Mouse (Mus musculus) left cerebral cortex, adult 2 months (tissue): ENCODE measurements at regions not wholly inside any gene's neighbourhood (a gene's known extent, or its start where the extent isn't known, plus 50 kb on each side); places are given as distances from the start of the nearest gene placed in this dataset.

Source experiments
- DNase-seq, 2 experiments: peaks; one replicate each; pipeline ENCODE4 v3.0.0; 2021 to 2022; ENCODE audit warnings: low spot score in 2 of 2, mixed read lengths in 1 of 2; ENCODE audit errors: extremely low spot score in 1 of 2
- H3K27ac ChIP-seq: fragments of 200-600 bp; 2 replicates; pipeline ENCODE4 v1.8.1; 2022
- H3K4me3 ChIP-seq: fragments of 200-600 bp; 2 replicates; pipeline ENCODE4 v1.8.1; 2022
- CTCF ChIP-seq: fragments of 200-600 bp; IDR thresholded peaks from 2 replicates; pipeline ENCODE4 v1.8.1; 2022; ENCODE audit warnings: antibody characterized with exemption, mild to moderate bottlenecking, moderate library complexity
- intact Hi-C: fragments of 180-260 bp; cut with DNase I; formaldehyde crosslinking; loops from one replicate; pipeline ENCODE4 v1.15.1; 2025

DNA sequence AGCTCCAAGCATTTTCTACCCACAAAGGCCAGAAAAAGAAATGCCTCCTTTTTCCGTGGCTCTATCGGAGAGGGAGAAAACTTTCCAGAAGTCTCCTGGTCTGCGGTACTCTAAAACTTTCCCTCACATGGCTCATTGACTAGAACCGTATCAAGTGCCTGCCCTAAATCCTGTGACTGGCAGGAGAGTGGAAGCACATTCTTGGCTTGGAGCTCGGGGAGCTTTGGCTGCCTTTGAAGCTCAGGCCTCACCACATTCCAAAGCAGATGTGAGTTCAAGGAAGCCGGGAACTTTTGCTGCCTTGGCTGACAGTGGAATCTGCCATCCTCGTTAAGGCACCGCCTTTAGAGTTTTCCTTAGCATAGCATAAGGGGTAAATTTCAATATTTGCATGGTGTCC, 125.1 kb downstream of the Evx1 start:
- no peak overlapping the region for H3K4me3 ChIP-seq
- no peak for DNase-seq
- no peak overlapping the region for H3K27ac ChIP-seq
- TF ChIP-seq CTCF: no peak
- intact Hi-C loops: no loop called here

DNA sequence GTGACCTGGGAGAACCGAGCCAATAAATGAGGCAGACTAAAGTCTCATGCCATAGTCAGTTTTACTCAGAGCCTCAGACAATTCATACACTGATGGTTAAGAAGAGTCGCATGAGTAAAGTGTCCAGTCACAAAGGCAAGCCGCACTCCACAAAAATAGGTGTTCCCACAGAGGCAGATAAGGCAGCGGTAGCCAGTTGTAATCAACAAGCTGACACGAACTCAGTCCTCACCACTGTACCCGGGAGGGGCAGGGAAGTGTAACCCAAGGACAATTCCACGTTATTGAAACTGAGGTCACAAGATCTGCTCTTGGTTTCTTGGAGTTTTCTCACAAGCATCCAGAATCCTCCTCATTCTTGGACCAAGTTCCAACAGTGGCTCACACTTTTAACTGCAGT, 125.9 kb downstream of the Evx1 start:
- Histone ChIP-seq H3K27ac (no peak overlapping the region), H3K4me3 (no peak overlapping the region)
- no peak for DNase-seq
- intact Hi-C loops: no loop called here
- no peak for TF ChIP-seq CTCF

DNA sequence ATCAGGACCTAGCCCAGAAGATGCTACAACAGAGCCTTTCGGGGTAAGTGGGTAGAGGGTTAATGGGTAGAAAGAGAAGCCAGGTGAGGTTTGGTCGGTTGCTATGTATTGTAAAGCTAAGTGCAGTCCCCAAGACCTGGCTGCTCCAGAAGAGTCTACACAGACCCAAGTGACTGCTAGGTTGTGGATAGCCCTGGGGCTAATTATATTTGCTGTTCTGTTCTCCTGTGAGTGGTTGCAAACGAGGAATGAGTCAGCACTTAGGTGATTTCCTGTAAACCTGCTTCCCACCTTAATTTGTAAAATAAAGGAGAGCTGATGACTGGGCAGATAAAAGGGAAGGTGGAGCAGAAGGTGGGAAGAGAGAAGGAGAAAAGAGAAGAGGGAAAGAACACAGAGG, 126.9 kb downstream of the Evx1 start:
- Histone ChIP-seq H3K4me3 (no peak overlapping the region), H3K27ac (no peak overlapping the region)
- DNase-seq: no peak
- no peak for TF ChIP-seq CTCF
- intact Hi-C loops: no loop called here

DNA sequence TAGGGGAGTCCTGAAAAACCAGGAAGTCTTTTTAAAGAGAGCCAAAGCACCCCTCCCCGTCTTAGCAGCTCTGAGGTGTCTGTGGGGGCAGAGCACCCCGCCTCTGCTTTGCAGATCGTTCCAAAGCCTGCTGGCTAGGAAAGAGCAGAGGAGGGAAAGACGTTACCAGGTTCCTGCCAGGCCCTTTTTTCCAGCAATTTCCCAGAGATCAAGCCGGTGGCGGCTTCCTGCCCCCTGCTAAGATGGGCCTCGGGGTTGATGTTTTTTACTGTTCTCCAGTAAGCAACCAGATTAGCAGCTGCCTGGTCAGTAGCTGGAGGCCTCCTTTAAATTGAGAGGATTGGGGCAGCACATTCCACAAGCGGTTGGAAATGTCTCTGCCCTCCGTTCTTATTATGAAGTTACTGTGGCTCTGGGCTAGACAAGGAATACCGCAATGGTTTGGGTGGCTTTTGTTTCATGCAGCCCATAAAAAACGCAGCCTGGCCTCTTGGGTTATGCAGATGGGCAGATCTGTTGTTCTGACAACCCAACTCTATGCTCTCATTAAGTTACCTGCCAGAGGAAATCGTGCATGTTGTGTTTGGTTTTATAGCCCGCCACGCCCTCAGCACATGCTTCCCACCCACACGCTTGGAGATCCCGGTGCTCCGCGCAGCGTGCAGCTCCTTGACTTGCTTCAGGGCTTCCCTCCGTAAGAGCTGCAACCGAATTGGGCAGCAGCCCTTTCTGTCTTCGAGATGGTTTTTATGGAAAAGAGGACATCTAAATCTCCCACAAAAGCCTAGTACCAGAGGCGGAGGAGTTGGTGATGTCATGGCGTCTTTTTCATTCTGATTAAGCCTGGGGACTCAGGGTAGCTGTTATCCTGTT, 130.1 kb downstream of the Evx1 start:
- intact Hi-C loops: no loop called here
- Histone ChIP-seq H3K4me3 (peak overlapping the region; percentile 33), H3K27ac (0 out of 2 replicates have a peak overlapping the region, but pooled peaks have one; percentile 13)
- peak; percentile 36 to 48 for DNase-seq
- TF ChIP-seq CTCF: no peak

DNA sequence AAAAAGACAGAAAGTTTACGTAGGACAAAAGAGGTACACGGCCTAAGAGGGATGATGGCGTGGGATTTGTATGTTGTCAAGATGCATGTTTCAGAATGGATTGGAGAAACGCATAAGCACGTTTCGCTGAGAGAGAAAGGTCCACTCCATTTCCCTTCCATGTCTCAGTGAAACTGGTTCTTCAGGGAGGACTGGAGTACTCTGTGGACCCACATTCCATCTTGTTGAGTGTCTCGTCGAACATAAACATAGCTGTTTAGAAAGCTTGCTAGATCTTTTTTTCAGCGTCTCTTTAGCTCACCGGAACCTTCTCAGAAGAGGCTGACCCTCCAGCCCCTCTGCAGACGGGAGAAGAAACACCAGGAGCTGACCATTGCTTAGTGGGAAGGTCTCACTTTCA, 145.5 kb downstream of the Evx1 start:
- no peak for DNase-seq
- no peak overlapping the region for H3K27ac ChIP-seq
- TF ChIP-seq CTCF: no peak
- intact Hi-C loops: no loop called here
- H3K4me3 ChIP-seq: no peak overlapping the region

DNA sequence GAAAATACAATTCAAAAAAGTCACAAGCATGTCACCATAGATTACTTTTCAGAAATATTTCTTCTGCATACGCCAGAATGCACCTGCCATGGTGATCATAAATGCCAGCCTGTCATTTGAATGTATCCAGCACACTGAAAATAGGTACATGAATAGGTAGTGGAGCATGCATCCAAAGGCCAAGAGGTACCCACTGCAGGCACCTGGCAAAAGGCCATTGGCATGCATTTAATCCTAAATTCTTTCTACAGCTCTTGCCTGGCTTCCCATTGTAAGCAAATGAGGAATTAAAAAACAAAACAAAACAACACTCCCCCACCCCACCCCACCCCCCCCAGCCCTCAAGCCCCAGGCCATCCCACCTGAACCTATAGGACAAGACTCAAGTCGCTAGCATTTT, 147.9 kb downstream of the Evx1 start:
- no peak for DNase-seq
- intact Hi-C loops: no loop called here
- TF ChIP-seq CTCF: no peak
- H3K4me3 ChIP-seq: no peak overlapping the region
- H3K27ac ChIP-seq: no peak overlapping the region

DNA sequence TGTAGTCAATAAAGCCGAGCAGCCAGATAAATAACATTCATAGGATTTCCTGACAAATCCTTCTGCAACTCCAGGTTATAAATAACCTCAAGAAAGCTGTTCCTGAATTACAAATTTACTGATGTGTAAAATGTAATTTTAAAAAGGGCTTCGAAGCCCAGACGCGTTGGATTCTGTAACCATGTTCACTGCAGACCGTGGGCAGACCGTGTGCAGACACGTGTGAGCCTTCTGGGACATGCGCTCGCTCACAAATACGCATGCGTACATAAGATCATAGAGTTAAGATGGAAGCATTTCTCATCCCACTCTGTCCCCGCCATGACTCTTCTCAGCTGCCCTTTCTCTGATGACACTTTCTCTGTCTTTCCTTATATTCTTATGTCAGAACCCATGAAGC, 150.1 kb downstream of the Evx1 start:
- no peak for TF ChIP-seq CTCF
- intact Hi-C loops: no loop called here
- peak in 1 of 2 experiments; percentile 31 for DNase-seq
- no peak overlapping the region for H3K4me3 ChIP-seq
- H3K27ac ChIP-seq: no peak overlapping the region

DNA sequence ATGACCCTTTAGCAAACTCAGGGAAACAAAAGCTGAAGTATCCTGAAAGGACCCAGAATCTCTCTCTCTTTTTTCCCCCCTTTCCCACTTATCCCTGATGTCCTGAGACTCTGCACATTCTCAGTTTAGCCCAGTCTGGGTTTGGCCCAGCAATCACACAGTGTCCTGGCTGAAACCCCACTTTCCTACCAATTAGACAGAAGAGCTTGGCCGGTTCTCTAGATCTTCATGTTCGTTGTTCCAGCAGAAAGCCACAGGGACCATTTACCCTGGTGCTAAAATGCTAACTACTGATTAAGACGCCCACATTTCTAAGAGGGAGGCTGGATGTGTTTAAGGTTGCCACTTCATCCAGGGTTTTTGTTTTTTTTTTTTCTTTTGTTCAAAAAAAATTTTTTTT, 151.3 kb downstream of the Evx1 start:
- H3K27ac ChIP-seq: no peak overlapping the region
- TF ChIP-seq CTCF: no peak
- H3K4me3 ChIP-seq: no peak overlapping the region
- intact Hi-C loops: no loop called here
- no peak for DNase-seq

DNA sequence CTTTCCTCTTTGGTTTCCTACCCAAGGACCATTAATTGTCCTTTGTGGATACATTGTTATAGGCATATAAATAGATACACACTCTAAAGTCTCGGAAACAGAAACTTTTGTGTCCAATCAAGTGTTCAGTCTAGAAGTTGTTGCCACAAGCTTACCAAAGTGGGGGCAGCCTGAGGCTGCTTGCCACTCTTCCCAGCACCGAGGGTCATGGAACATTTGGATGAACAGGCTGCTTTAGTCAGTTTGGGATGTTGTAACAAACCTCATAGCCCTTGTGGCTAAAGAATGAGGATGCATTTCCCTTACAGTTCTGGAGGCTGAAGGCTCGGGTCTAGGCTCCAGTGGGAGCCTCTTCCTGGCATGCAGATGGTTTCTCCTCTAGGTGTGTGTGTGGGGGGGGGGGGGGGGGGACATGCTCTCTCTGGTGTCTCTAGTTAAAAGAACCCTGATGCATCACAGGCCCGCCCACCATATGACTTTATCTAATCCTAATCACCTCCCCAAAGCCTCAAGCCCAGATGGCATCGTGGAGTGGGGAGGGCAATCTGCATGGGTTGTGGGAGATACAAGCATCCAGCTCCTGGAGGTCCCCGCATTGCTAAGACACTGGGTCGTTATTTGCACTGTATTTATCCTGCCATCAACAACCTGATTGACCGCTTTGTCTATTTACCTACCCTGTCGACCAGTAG, 152.7 kb downstream of the Evx1 start:
- Histone ChIP-seq H3K27ac (no peak overlapping the region), H3K4me3 (no peak overlapping the region)
- no peak for TF ChIP-seq CTCF
- intact Hi-C loops: no loop called here
- no peak for DNase-seq

DNA sequence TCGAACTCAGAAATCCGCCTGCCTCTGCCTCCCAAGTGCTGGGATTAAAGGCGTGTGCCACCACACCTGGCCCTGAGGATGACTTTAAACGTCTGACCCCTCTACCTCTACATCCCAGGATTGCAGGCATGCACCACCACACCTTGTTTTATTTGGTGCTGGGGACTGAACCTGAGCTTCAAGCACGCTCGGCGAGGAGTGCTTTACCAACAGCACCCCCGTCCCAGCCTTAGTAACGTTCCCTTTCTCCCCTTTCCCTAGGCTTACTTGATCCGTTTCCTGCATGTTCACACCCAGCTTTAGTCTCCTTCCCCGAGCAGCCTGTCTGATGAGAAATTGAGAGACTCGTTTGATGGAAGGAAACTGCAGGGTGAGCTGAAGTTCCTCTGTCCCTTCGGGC, 157.5 kb downstream of the Evx1 start:
- DNase-seq: no peak
- no peak for TF ChIP-seq CTCF
- Histone ChIP-seq H3K4me3 (no peak overlapping the region), H3K27ac (no peak overlapping the region)
- intact Hi-C loops: no loop called here

DNA sequence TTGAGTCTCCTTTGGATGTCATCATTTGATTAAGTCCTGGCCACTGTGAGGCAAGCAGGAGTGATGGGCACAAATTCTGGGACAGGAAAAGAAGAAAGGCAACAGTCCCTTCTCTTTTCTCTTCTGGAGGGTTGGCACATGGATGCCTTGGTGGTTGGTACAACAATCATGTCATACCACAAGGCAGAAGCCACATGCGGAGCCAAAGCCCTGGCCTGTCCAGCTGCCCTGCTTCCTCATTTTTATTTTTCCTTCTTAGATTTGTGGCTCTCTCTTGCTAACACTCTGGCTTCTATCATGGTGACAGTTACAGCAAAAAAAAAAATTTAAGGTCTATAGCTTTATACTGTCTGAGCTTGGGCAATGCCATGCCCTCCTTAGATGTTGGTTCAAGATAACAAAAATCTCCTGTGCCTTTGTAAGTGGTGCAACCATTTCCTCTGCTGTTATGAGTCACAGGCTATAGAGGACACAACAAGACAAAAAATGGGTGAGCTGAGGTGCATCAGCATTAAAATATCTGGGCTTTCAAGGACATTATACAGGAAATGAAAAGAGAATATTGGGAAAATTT, 158.2 kb downstream of the Evx1 start:
- Histone ChIP-seq H3K27ac (no peak overlapping the region), H3K4me3 (no peak overlapping the region)
- no peak for TF ChIP-seq CTCF
- no peak for DNase-seq
- intact Hi-C loops: no loop called here

DNA sequence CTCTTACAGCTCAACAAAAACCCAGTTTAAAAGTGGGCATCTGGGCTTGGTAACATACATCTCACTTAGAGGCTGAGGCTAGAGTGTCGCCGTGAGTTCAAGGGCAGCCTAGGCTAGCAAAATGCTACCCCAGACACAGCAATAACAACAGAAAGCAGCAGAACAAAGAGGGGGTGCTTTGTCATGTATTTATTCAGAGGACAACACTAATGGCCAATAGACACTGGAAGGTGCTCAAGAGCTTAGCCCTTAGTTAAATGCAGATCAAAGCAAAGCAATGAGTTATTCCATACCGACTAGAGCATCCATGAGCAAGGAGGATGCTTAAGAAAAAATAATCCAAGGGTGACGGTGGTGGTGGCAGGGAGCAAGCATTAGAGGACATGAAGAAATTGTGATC, 158.7 kb downstream of the Evx1 start:
- Histone ChIP-seq H3K4me3 (no peak overlapping the region), H3K27ac (no peak overlapping the region)
- no peak for DNase-seq
- intact Hi-C loops: no loop called here
- TF ChIP-seq CTCF: no peak
